Mouse (Mus musculus): ENCODE measurements around the gene Sprr2b. TPM values are rescaled to one million over a fixed set of nuclear protein-coding genes. Genes with fewer than 3 reads are reported as not detected.

The Sprr2b gene
- polyA plus RNA-seq (2012; rRNA removed; ENCODE audit: low replicate concordance): not detected in 2 replicates

GRCm38 (mm10) chr3:92316320-92316719 is at the start of gene Sprr2b:
Sprr2b (plus strand) TSS chr3:92316620.

GRCm38 (mm10) chr3:92285101-92285500 is 31.3 kb upstream of the Sprr2b start, which contains the start of gene Sprr2a3:
Sprr2a3 (plus strand) TSS chr3:92285417.

GRCm38 (mm10) chr3:92338840-92339239 is 22.4 kb downstream of the Sprr2b start, which contains the start of gene Sprr2d:
Sprr2d (plus strand) TSS chr3:92339140.

GRCm38 (mm10) chr3:92351843-92352242 is 35.4 kb downstream of the Sprr2b start, which contains the start of gene Sprr2e:
Sprr2e (plus strand) TSS chr3:92352143.

GRCm38 (mm10) chr3:92364887-92365286 is 48.5 kb downstream of the Sprr2b start, which contains the start of gene Sprr2f:
Sprr2f (plus strand) TSS chr3:92365187.

Other genes with a start within 250 kb of the Sprr2b start
- 1.9 and 4.7 TPM in 2 replicates for gene Lor, start 233.5 kb upstream of the Sprr2b start, polyA plus RNA-seq (2012; rRNA removed; ENCODE audit: low replicate concordance)
- not detected in 2 replicates for gene Prr9, start 192.7 kb upstream of the Sprr2b start, polyA plus RNA-seq (2012; rRNA removed; ENCODE audit: low replicate concordance)
- gene Lelp1, start 173.9 kb upstream of the Sprr2b start, polyA plus RNA-seq (2012; rRNA removed; ENCODE audit: low replicate concordance): not detected in 2 replicates
- gene Sprr2a1, start 100.8 kb upstream of the Sprr2b start, polyA plus RNA-seq (2012; rRNA removed; ENCODE audit: low replicate concordance): 0.07 TPM in 1 of 2 replicates, not detected in the other
- gene Sprr2a2, start 100.7 kb upstream of the Sprr2b start, polyA plus RNA-seq (2012; rRNA removed; ENCODE audit: low replicate concordance): 6.9 and 7.0 TPM in 2 replicates
- gene Sprr2a3, start 31.2 kb upstream of the Sprr2b start, polyA plus RNA-seq (2012; rRNA removed; ENCODE audit: low replicate concordance): 0.43 and 0.94 TPM in 2 replicates
- gene Sprr2d, start 22.5 kb downstream of the Sprr2b start, polyA plus RNA-seq (2012; rRNA removed; ENCODE audit: low replicate concordance): not detected in 2 replicates
- gene Sprr2e, start 35.5 kb downstream of the Sprr2b start, polyA plus RNA-seq (2012; rRNA removed; ENCODE audit: low replicate concordance): not detected in 2 replicates
- not detected in 2 replicates for gene Sprr2f, start 48.6 kb downstream of the Sprr2b start, polyA plus RNA-seq (2012; rRNA removed; ENCODE audit: low replicate concordance)
- gene Sprr2h, start 69.1 kb downstream of the Sprr2b start, polyA plus RNA-seq (2012; rRNA removed; ENCODE audit: low replicate concordance): not detected in 2 replicates
- gene Sprr2i, start 91.4 kb downstream of the Sprr2b start, polyA plus RNA-seq (2012; rRNA removed; ENCODE audit: low replicate concordance): not detected in 2 replicates
- gene Sprr2j-ps, start 101.5 kb downstream of the Sprr2b start, polyA plus RNA-seq (2012; rRNA removed; ENCODE audit: low replicate concordance): not detected in 2 replicates
- 13.6 and 17.5 TPM in 2 replicates for gene Gm9774, start 112.8 kb downstream of the Sprr2b start, polyA plus RNA-seq (2012; rRNA removed; ENCODE audit: low replicate concordance)
- not detected in 2 replicates for gene Sprr2k, start 116.0 kb downstream of the Sprr2b start, polyA plus RNA-seq (2012; rRNA removed; ENCODE audit: low replicate concordance)
- gene Sprr1b, start 122.2 kb downstream of the Sprr2b start, polyA plus RNA-seq (2012; rRNA removed; ENCODE audit: low replicate concordance): not detected in 2 replicates
- not detected in 2 replicates for gene Sprr3, start 142.1 kb downstream of the Sprr2b start, polyA plus RNA-seq (2012; rRNA removed; ENCODE audit: low replicate concordance)
- gene Sprr1a, start 169.3 kb downstream of the Sprr2b start, polyA plus RNA-seq (2012; rRNA removed; ENCODE audit: low replicate concordance): 24.1 and 25.4 TPM in 2 replicates
- gene Sprr4, start 183.9 kb downstream of the Sprr2b start, polyA plus RNA-seq (2012; rRNA removed; ENCODE audit: low replicate concordance): not detected in 2 replicates
- gene 2310046K23Rik, start 217.9 kb downstream of the Sprr2b start, polyA plus RNA-seq (2012; rRNA removed; ENCODE audit: low replicate concordance): 5.7 TPM in 1 of 2 replicates, not detected in the other

Measured in mammary gland, adult 2 months (tissue).